8 mouse cellular contexts compared by ENCODE assay signal in the genomic region with DNA sequence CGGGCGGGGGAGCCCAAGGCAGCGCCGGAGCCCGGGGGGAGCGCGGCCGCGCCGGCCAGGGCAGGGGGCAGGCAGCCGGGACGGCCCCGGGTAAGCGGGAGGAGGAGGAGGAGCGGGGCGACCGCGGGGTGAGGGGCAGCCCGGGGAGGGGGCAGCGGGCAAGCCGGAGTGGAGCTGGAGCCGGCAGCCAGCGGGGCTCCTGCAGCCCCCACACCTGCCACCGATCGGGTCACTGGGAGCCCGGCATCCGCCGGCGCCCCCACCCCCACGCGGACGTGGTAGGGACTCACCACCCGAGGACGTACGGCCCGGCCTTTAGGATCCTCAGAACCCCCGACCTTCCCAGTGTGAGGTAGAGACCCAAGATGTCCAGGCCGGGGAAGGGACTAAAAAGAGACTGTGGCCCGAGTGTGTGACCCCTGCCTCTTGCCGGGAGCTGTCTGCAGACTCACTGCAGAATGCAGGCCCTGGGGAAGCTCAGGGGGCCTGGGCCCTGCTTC. TPM values are rescaled to one million over a fixed set of nuclear protein-coding genes. Genes with fewer than 3 reads are reported as not detected.
DNase-seq lines count a peak whose midpoint lies in the region; ATAC-seq lines count a peak whose summit lies in the region.

No protein-coding gene starts in this region.

- H3K4me3 ChIP-seq in heart, embryonic 12.5 days, result peak overlapping the region; percentile 97
- H3K4me3 ChIP-seq in embryonic facial prominence, embryonic 10.5 days, result peak overlapping the region; percentile 87
- H3K4me3 ChIP-seq in intestine, embryonic 15.5 days (replicated peaks), result peak overlapping the region; percentile 80
- peak overlapping the region; percentile 77 for H3K4me3 ChIP-seq in neural tube, embryonic 11.5 days (ENCODE audit: low read depth, low read length)

- peaks cover 47% of the 10 kb centered on the region for H3K4me1 ChIP-seq in heart, embryonic 12.5 days (replicated peaks)
- peaks cover 25% of the 10 kb centered on the region for H3K4me1 ChIP-seq in embryonic facial prominence, embryonic 10.5 days
- H3K4me1 ChIP-seq in intestine, embryonic 15.5 days (replicated peaks), result peaks cover 13% of the 10 kb centered on the region; the same call in 1 of the 2 replicates
- 0 out of 2 replicates have a peak, but pooled peaks cover 5% of the 10 kb centered on the region for H3K4me1 ChIP-seq in neural tube, embryonic 11.5 days (ENCODE audit: control insufficient read depth, insufficient read depth, low read length)

- H3K27me3 ChIP-seq in heart, embryonic 12.5 days (replicated peaks), result peaks cover 31% of the 10 kb centered on the region; the same call in 1 of the 2 replicates
- H3K27me3 ChIP-seq in embryonic facial prominence, embryonic 10.5 days (replicated peaks; ENCODE audit: low read depth, poor library complexity, severe bottlenecking), result peaks cover 40% of the 10 kb centered on the region
- H3K27me3 ChIP-seq in intestine, embryonic 15.5 days (replicated peaks), result no peaks in the 10 kb centered on the region
- no peaks in the 10 kb centered on the region for H3K27me3 ChIP-seq in neural tube, embryonic 11.5 days (ENCODE audit: control insufficient read depth, insufficient read depth, low read length)

- peak overlapping the region; percentile 67 for H3K27ac ChIP-seq in heart, embryonic 12.5 days (ENCODE audit: poor library complexity, severe bottlenecking)
- peak overlapping the region; percentile 85 for H3K27ac ChIP-seq in embryonic facial prominence, embryonic 10.5 days (replicated peaks)
- H3K27ac ChIP-seq in intestine, embryonic 15.5 days, result no peak overlapping the region
- peak overlapping the region; percentile 66 for H3K27ac ChIP-seq in neural tube, embryonic 11.5 days (ENCODE audit: low read depth, low read length)

- no peaks in the 10 kb centered on the region for H3K9me3 ChIP-seq in heart, embryonic 12.5 days (replicated peaks)
- H3K9me3 ChIP-seq in embryonic facial prominence, embryonic 10.5 days, result no peaks in the 10 kb centered on the region
- H3K9me3 ChIP-seq in intestine, embryonic 15.5 days, result no peaks in the 10 kb centered on the region
- H3K9me3 ChIP-seq in neural tube, embryonic 11.5 days (ENCODE audit: control insufficient read depth, low read length), result no peaks in the 10 kb centered on the region

- peak; percentile 43 for ATAC-seq in heart, embryonic 12.5 days (ENCODE audit: insufficient number of reproducible peaks, low FRiP score)
- ATAC-seq in intestine, embryonic 15.5 days, result peak; percentile 55
- peak; percentile 73; the same call in 1 of the 2 replicates for ATAC-seq in neural tube, embryonic 11.5 days (ENCODE audit: insufficient read depth, low FRiP score, low TSS enrichment)

- peak overlapping the region; percentile 91 for H3K9ac ChIP-seq in heart, embryonic 12.5 days
- H3K9ac ChIP-seq in intestine, embryonic 15.5 days, result peak overlapping the region; percentile 57
- H3K9ac ChIP-seq in neural tube, embryonic 11.5 days (ENCODE audit: low read length), result peak overlapping the region; percentile 86

- peak overlapping the region; percentile 94 for H3K4me2 ChIP-seq in heart, embryonic 12.5 days
- H3K4me2 ChIP-seq in intestine, embryonic 15.5 days (replicated peaks), result peak overlapping the region; percentile 96
- peak overlapping the region; percentile 78 for H3K4me2 ChIP-seq in neural tube, embryonic 11.5 days (ENCODE audit: low read depth)

- WGBS in heart, embryonic 12.5 days, result under 1% methylated on average over 26 of the region's 40 CpGs
- under 1% methylated on average over 40 of the region's 40 CpGs for WGBS in embryonic facial prominence, embryonic 10.5 days
- WGBS in intestine, embryonic 15.5 days, result under 1% methylated on average over 29 of the region's 40 CpGs
- WGBS in neural tube, embryonic 11.5 days, result under 1% methylated on average over 18 of the region's 40 CpGs

- DNase-seq in heart, adult 8-10 months (ENCODE audit: low spot score), result no peak
- peak; percentile 24 for DNase-seq in Muller cell, postnatal 12 days (ENCODE audit: inconsistent ontology term)
- DNase-seq in embryonic facial prominence, embryonic 10.5 days (ENCODE audit: low spot score), result peak; percentile 46
- peak; percentile 38 for DNase-seq in neural tube, embryonic 11.5 days (ENCODE audit: low spot score)
- no peak for DNase-seq in layer of hippocampus, postnatal 25 days (ENCODE audit: extremely low spot score in 1 of 2, low spot score in 1 of 2)
- no peak for DNase-seq in spleen, postnatal 4 days (ENCODE audit: low spot score in 2 of 2)

- H3K36me3 ChIP-seq in heart, embryonic 12.5 days, result 0 out of 2 replicates have a peak, but pooled peaks cover 3% of the 10 kb centered on the region
- no peaks in the 10 kb centered on the region for H3K36me3 ChIP-seq in embryonic facial prominence, embryonic 10.5 days (replicated peaks)
- H3K36me3 ChIP-seq in intestine, embryonic 15.5 days, result no peaks in the 10 kb centered on the region
- H3K36me3 ChIP-seq in neural tube, embryonic 11.5 days (ENCODE audit: control insufficient read depth, insufficient read depth, low read length), result no peaks in the 10 kb centered on the region

RNA-seq across cellular contexts. Expression of gene Rasl10b, which starts 0.9 kb away (rescaled TPM):
- polyA plus RNA-seq in heart, embryonic 12.5 days (2016; fragmentation: Nextera tagmentation; extraction: Ambion mirVana), result 13.4 and 13.6 TPM in 2 replicates
- 10 to 100 TPM; 67.6 to 90.2 (median 81.9) TPM for total RNA-seq in heart, adult 8-10 months (2022)
- 2.6 and 3.1 TPM in 2 replicates for polyA plus RNA-seq in embryonic facial prominence, embryonic 10.5 days (2016; fragmentation: Nextera tagmentation; extraction: Ambion mirVana)
- polyA plus RNA-seq in intestine, embryonic 15.5 days (2015; fragmentation: Nextera tagmentation; extraction: Ambion mirVana), result 2.3 and 2.6 TPM in 2 replicates
- 7.0 and 7.2 TPM in 2 replicates for polyA plus RNA-seq in neural tube, embryonic 11.5 days (2014; fragmentation: Nextera tagmentation; extraction: Ambion mirVana)
- 100 to 1,000 TPM; 222 to 242 TPM for total RNA-seq in layer of hippocampus, postnatal 25 days (2021)

RNA-seq across cellular contexts. Expression of gene Gas2l2, which starts 19.4 kb away (rescaled TPM):
- polyA plus RNA-seq in heart, embryonic 12.5 days (2016; fragmentation: Nextera tagmentation; extraction: Ambion mirVana), result 0.32 TPM in 1 of 2 replicates, not detected in the other
- not detected for total RNA-seq in heart, adult 8-10 months (2022)
- polyA plus RNA-seq in embryonic facial prominence, embryonic 10.5 days (2016; fragmentation: Nextera tagmentation; extraction: Ambion mirVana), result not detected in 2 replicates
- 0.13 TPM in 1 of 2 replicates, not detected in the other for polyA plus RNA-seq in intestine, embryonic 15.5 days (2015; fragmentation: Nextera tagmentation; extraction: Ambion mirVana)
- polyA plus RNA-seq in neural tube, embryonic 11.5 days (2014; fragmentation: Nextera tagmentation; extraction: Ambion mirVana), result 0.08 TPM in 1 of 2 replicates, not detected in the other
- total RNA-seq in layer of hippocampus, postnatal 25 days (2021), result under 1 TPM; 0.20 to 0.26 TPM

RNA-seq across cellular contexts. Expression of gene 1700020L24Rik, which starts 27.6 kb away (rescaled TPM):
- polyA plus RNA-seq in heart, embryonic 12.5 days (2016; fragmentation: Nextera tagmentation; extraction: Ambion mirVana), result 1.4 and 1.6 TPM in 2 replicates
- not detected for total RNA-seq in heart, adult 8-10 months (2022)
- polyA plus RNA-seq in embryonic facial prominence, embryonic 10.5 days (2016; fragmentation: Nextera tagmentation; extraction: Ambion mirVana), result 0.68 TPM in 1 of 2 replicates, not detected in the other
- polyA plus RNA-seq in intestine, embryonic 15.5 days (2015; fragmentation: Nextera tagmentation; extraction: Ambion mirVana), result 0.76 and 0.87 TPM in 2 replicates
- polyA plus RNA-seq in neural tube, embryonic 11.5 days (2014; fragmentation: Nextera tagmentation; extraction: Ambion mirVana), result 0.31 and 0.92 TPM in 2 replicates
- total RNA-seq in layer of hippocampus, postnatal 25 days (2021), result not detected

RNA-seq across cellular contexts. Expression of gene Mmp28, which starts 53.0 kb away (rescaled TPM):
- 3.4 and 3.5 TPM in 2 replicates for polyA plus RNA-seq in heart, embryonic 12.5 days (2016; fragmentation: Nextera tagmentation; extraction: Ambion mirVana)
- total RNA-seq in heart, adult 8-10 months (2022), result 1 to 10 TPM; 2.4 to 5.4 (median 3.6) TPM
- polyA plus RNA-seq in embryonic facial prominence, embryonic 10.5 days (2016; fragmentation: Nextera tagmentation; extraction: Ambion mirVana), result 1.3 and 1.5 TPM in 2 replicates
- polyA plus RNA-seq in intestine, embryonic 15.5 days (2015; fragmentation: Nextera tagmentation; extraction: Ambion mirVana), result 1.4 and 1.5 TPM in 2 replicates
- 3.1 and 3.2 TPM in 2 replicates for polyA plus RNA-seq in neural tube, embryonic 11.5 days (2014; fragmentation: Nextera tagmentation; extraction: Ambion mirVana)
- 1 to 10 TPM; 2.8 to 3.4 TPM for total RNA-seq in layer of hippocampus, postnatal 25 days (2021)

Comparison
In these comparisons a context has a peak if more than half of its experiments do, and no peak if none do; other contexts are left out.
1. DNase-seq: peak in Muller cell, postnatal 12 days (single experiment), embryonic facial prominence, embryonic 10.5 days (single experiment) and neural tube, embryonic 11.5 days (single experiment); none in heart, adult 8-10 months (single experiment), layer of hippocampus, postnatal 25 days (0 of 2) and spleen, postnatal 4 days (0 of 2).
2. Peak in every context shown above with its lines, with median percentiles within 50 percentile points of each other: ATAC-seq, H3K4me2 ChIP-seq, H3K4me3 ChIP-seq and H3K9ac ChIP-seq.